Mouse (Mus musculus) cerebellum, adult 9-11 months (tissue): ENCODE results near the gene Bzw2.
A peak's percentile ranks its signal among the peaks of the same experiment; 100 is the strongest.

Experiments used
- DNase-seq: peaks from one replicate; pipeline ENCODE4 v3.0.0; 2022

The Bzw2 gene

GRCm38 (mm10) chr12:36134111-36134510 lies 23.8 kb downstream of the Bzw2 start:
- DNase-seq = no peak

- no peak for DNase-seq
These were observed 24.3 kb downstream of the Bzw2 start for GRCm38 (mm10) chr12:36133547-36133946.

GRCm38 (mm10) chr12:36132668-36133067 lies 25.2 kb downstream of the Bzw2 start:
- DNase-seq = no peak

- DNase-seq = no peak
These were observed 25.6 kb downstream of the Bzw2 start for GRCm38 (mm10) chr12:36132254-36132653.

GRCm38 (mm10) chr12:36129826-36130225 lies 28.1 kb downstream of the Bzw2 start:
- peak; percentile 27 for DNase-seq

- DNase-seq = no peak
These were observed 31.8 kb downstream of the Bzw2 start for GRCm38 (mm10) chr12:36126049-36126448.

- no peak for DNase-seq
These were observed 38.6 kb downstream of the Bzw2 start for GRCm38 (mm10) chr12:36119244-36119643.

GRCm38 (mm10) chr12:36117161-36117560 lies 40.7 kb downstream of the Bzw2 start:
- DNase-seq = no peak

GRCm38 (mm10) chr12:36112081-36112480 lies 45.8 kb downstream of the Bzw2 start:
- no peak for DNase-seq

GRCm38 (mm10) chr12:36111110-36111509 lies 46.8 kb downstream of the Bzw2 start:
- DNase-seq = no peak

GRCm38 (mm10) chr12:36110457-36110856 lies 47.4 kb downstream of the Bzw2 start:
- DNase-seq = no peak

GRCm38 (mm10) chr12:36108442-36108841 lies 49.4 kb downstream of the Bzw2 start:
- DNase-seq = no peak

GRCm38 (mm10) chr12:36103592-36103910 lies 54.3 kb downstream of the Bzw2 start:
- DNase-seq = no peak

GRCm38 (mm10) chr12:36102733-36103591 lies 54.9 kb downstream of the Bzw2 start:
- DNase-seq = no peak

- no peak for DNase-seq
These were observed 62.5 kb downstream of the Bzw2 start for GRCm38 (mm10) chr12:36095371-36095880.

- DNase-seq = no peak
These were observed 64.7 kb downstream of the Bzw2 start for GRCm38 (mm10) chr12:36093081-36093670.

- DNase-seq = no peak
These were observed 65.9 kb downstream of the Bzw2 start for GRCm38 (mm10) chr12:36091964-36092363.

- peak; percentile 8 for DNase-seq
These were observed 68.7 kb downstream of the Bzw2 start for GRCm38 (mm10) chr12:36089221-36089620.

- no peak for DNase-seq
These were observed 69.1 kb downstream of the Bzw2 start for GRCm38 (mm10) chr12:36088804-36089203.

- no peak for DNase-seq
These were observed 72.5 kb downstream of the Bzw2 start for GRCm38 (mm10) chr12:36085380-36085779.

GRCm38 (mm10) chr12:36078101-36078899 lies 79.6 kb downstream of the Bzw2 start:
- DNase-seq = no peak

GRCm38 (mm10) chr12:36072860-36073259 lies 85.0 kb downstream of the Bzw2 start:
- DNase-seq = no peak

- DNase-seq = no peak
These were observed 87.6 kb downstream of the Bzw2 start for GRCm38 (mm10) chr12:36070231-36070630.

GRCm38 (mm10) chr12:36067538-36067937 lies 90.3 kb downstream of the Bzw2 start:
- no peak for DNase-seq
